Mouse (Mus musculus): ENCODE results near the gene Zmiz1.

DNA sequence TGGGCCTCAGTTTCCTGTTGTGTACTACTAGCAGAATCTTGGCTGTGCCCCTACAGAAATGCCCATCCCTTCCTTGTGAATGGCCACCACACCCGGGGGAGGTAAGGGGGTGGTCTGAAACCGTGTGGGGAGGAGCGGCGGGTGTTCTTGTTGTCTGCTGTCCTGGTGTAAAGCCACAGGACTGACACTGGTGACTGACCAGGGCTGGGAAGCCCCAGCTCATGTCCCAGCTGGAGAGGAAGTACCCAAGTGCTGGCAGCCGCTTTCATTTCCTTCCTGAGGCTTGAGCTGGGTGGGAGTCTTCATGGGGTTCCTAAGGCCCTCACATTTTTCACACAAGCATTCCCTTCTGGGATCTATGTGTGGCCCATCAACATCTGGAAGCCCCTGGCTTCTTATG lies 155.7 kb downstream of the Zmiz1 start:
- TF ChIP-seq CTCF (IDR thresholded peaks at IDR 0.05; ENCODE audit: borderline replicate concordance, insufficient read depth, low read depth, low read length) (no peak), POLR2A (IDR thresholded peaks at IDR 0.05; ENCODE audit: borderline replicate concordance, insufficient read depth, low read length) (no peak)

All from cerebellum, adult 2 months (tissue).